Mouse (Mus musculus) megakaryocyte, embryonic 14.5 days (primary cell): ENCODE measurements around the gene Mcm9. TPM values are rescaled to one million over a fixed set of nuclear protein-coding genes. Genes with fewer than 3 reads are reported as not detected.
A peak's percentile ranks its signal among the peaks of the same experiment; 100 is the strongest.
"Not testable (repeated sequence)": the region's sequence is repeated elsewhere in the genome, so short reads cannot be mapped to it uniquely, and the experiment has no call there.

ENCODE experiments used
- H3K27me3 ChIP-seq: replicated peaks from 2 replicates; pipeline ENCODE3; 2012; ENCODE audit warnings: inconsistent platforms
- H3K36me3 ChIP-seq: replicated peaks from 2 replicates; pipeline ENCODE3; 2012; ENCODE audit warnings: low read length, inconsistent platforms, mixed read lengths
- H3K4me1 ChIP-seq: 2 replicates; pipeline ENCODE4 v1.6.1; 2012; ENCODE audit warnings: inconsistent platforms
- H3K4me3 ChIP-seq: replicated peaks from 2 replicates; pipeline ENCODE3; 2012; ENCODE audit warnings: moderate library complexity, mild to moderate bottlenecking, inconsistent platforms
- H3K9me3 ChIP-seq: 2 replicates; pipeline ENCODE4 v1.6.1; 2012; ENCODE audit warnings: inconsistent platforms
- FLI1 ChIP-seq: IDR thresholded peaks from 2 replicates; pipeline ENCODE4 v1.6.1; 2012; ENCODE audit warnings: low read length, inconsistent platforms, mixed read lengths
- GATA1 ChIP-seq: IDR thresholded peaks from 3 replicates; pipeline ENCODE4 v1.6.1; 2012; ENCODE audit warnings: mixed read lengths, low read length, inconsistent platforms, borderline replicate concordance
- polyA plus RNA-seq: library from polyadenylated mRNA; stranded (reverse); fragments of >175 nt; gene quantifications from 2 replicates; pipeline ENCODE4 v1.2.3, GENCODE M21; 2012; ENCODE audit warnings: low replicate concordance; ENCODE audit not compliant: insufficient read depth

Gene Mcm9
- 0.47 and 1.8 TPM in 2 replicates for polyA plus RNA-seq

DNA sequence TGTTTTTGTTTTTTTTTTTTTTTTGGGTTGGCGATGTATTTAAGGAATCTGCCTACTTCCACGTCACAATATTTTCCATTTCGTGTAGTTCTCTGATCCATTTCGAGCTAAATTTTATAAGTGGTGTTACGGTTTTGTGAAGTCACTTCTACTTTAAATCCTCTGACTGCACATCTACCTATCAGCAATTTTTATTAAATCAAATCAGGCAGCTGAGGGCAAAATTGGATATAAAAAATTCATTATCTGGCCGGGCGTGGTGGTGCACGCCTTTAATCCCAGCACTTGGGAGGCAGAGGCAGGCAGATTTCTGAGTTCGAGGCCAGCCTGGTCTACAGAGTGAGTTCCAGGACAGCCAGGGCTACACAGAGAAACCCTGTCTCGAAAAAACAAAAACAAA is at the start of gene Mcm9:
Gene Mcm9, minus strand, starts transcription at position 101 of the 400 bp plus-strand sequence.
- H3K27me3 ChIP-seq, H3K9me3 ChIP-seq: not testable (repeated sequence)
- Histone ChIP-seq H3K4me3 (peak within 1 kb of the TSS; percentile 100), H3K4me1 (peaks cover 26% of the 10 kb centered on the region), H3K36me3 (peaks cover 11% of the 10 kb centered on the region)

DNA sequence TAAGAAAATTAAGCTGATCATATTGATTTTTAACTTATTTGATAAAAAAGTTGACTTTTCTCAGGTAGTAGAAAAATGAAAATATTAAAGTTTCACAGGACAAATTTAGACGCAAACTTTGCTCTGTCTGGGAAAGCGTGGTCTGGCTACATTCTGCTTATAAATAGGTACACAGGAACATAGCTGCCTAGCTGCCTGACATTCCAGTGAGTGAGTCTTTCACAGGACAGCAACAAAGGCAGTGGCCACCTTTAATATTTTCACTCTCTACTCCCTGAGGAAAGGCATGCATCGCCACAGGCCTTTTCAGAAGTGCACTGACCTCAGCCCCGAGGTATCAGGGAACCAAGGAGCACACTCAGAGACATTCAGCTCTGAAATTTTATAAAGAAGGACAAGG is 31.5 kb upstream of the Mcm9 start:
- no peaks in the 10 kb centered on the region for H3K36me3 ChIP-seq
- no peaks in the 10 kb centered on the region for H3K9me3 ChIP-seq
- no peaks in the 10 kb centered on the region for H3K27me3 ChIP-seq
- H3K4me1 ChIP-seq = no peaks in the 10 kb centered on the region
- TF ChIP-seq GATA1 (no peak), FLI1 (no peak)
- no peak overlapping the region for H3K4me3 ChIP-seq

DNA sequence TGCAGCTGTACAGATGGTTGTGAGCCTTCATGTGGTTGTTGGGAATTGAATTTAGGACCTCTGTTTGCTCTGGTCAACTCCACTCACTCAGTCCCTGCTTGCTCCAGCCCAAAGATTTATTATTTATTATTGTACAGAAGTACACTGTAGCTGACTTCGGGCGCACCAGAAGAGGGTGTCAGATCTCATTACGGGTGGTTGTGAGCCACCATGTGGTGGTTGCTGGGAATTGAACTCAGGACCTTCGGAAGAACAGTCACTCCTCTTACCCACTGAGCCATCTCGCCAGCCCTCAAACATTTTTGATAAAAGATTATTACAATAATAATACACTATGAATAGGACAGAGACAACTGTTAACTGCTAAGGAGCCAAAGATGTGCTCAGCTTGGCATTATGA is 24.0 kb upstream of the Mcm9 start:
- not testable (repeated sequence) for H3K9me3 ChIP-seq, H3K27me3 ChIP-seq, H3K36me3 ChIP-seq

DNA sequence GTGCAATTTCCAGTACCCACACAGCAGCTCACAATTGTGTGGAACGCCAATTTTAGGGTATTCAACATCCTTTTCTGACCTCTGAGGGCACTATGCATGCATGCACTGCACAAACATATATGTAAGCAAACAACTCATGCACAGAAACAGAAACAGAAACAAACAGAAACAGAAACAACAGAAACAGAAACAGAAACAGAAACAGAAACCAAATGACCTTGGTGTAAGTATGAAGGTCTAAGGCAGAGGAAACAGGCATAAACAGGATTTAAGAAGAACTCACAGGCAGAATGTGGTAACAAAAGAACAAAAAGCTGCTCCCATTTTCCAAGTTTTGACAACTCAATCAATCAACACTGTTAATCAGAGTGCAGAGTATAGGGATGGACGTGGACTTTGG is 20.4 kb upstream of the Mcm9 start:
- no peaks in the 10 kb centered on the region for H3K36me3 ChIP-seq
- peaks cover 2% of the 10 kb centered on the region for H3K27me3 ChIP-seq
- H3K4me3 ChIP-seq = peak overlapping the region; percentile 75
- TF ChIP-seq GATA1 (no peak), FLI1 (no peak)
- H3K9me3 ChIP-seq = no peaks in the 10 kb centered on the region
- 0 out of 2 replicates have a peak, but pooled peaks cover 4% of the 10 kb centered on the region for H3K4me1 ChIP-seq

More for the DNA sequence above, 24.0 kb upstream of the Mcm9 start:
- H3K4me3 ChIP-seq, H3K4me1 ChIP-seq: not testable (repeated sequence)

DNA sequence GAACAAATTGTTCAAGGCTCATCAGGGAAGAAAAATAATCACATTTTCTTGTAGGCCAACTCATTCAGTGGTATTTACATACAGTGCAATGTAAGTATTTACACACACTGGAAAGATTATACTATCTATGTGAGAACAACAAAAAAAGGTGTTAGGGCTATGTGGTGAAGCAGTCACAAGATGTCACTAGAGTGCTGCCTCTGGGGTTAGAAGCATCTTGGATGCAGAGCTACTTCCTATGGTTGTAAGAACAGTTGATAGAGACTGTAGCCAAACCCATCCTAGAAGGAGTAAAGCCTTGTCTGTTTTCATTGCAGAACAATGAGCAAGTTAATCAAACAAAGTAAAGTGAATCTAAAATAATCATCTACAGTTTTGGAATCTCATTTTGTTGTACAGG is 11.3 kb upstream of the Mcm9 start:
- Histone ChIP-seq H3K4me1 (peaks cover 24% of the 10 kb centered on the region), H3K4me3 (no peak overlapping the region), H3K9me3 (no peaks in the 10 kb centered on the region), H3K27me3 (no peaks in the 10 kb centered on the region), H3K36me3 (no peaks in the 10 kb centered on the region)
- no peak for TF ChIP-seq GATA1
- no peak for TF ChIP-seq FLI1

DNA sequence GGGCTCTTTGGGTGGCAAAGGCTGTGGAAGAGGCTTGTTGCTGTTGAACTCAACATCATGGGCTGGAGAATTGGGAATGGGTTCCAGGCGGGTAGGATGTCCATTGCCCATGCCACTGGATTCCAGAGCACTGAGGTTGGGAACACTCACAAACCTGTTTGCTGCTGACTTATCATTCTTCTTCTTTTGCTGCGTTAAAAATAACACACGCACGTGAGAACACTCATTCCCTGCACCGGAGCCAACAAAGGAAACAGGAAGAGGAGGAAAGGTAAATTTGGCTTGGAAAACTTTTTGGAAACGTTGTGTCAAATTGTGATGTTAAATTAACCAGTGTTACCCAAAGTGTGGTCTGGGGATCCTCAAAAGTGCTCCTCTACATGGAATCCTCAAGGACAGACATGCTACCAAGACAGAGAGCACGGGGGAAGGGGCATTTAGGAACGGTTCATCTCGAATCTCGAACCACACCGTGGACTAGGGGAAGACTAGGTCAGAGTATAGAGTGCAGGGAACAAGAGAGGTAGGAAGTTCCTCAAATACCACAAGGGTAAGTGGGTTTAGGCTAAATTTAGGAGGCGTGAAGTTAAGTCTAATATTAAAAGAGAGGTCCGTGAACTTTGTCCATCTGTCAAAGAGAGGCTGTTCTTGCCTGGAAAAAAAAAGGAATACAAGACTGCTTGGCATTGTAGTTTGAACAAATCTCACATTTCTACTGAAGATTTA is 5.2 kb upstream of the Mcm9 start:
- Histone ChIP-seq H3K4me1 (peaks cover 27% of the 10 kb centered on the region), H3K36me3 (no peaks in the 10 kb centered on the region), H3K27me3 (no peaks in the 10 kb centered on the region), H3K4me3 (peak overlapping the region; percentile 15), H3K9me3 (no peaks in the 10 kb centered on the region)
- TF ChIP-seq FLI1 = no peak
- no peak for TF ChIP-seq GATA1

DNA sequence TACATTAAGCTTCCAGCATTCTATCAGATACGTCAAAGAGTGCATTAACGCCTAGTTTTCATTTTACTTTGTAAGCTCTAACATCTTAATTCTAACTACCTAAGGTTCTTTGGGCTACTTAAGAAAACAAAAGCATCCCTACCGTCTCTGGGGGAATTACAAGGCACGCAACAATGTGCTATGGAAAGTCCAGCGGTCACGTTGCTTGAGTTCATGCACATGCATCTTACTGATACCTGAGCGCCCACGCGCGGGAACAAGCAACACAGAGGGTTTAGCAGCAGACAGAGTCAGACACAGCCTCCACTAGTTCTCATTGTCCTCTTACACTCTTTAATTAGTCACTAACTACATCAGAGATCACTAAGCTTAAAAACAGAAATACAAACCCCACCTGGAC is 3.9 kb upstream of the Mcm9 start:
- no peak overlapping the region for H3K4me3 ChIP-seq
- no peaks in the 10 kb centered on the region for H3K36me3 ChIP-seq
- TF ChIP-seq GATA1 = no peak
- no peak for TF ChIP-seq FLI1
- peaks cover 17% of the 10 kb centered on the region for H3K4me1 ChIP-seq
- H3K9me3 ChIP-seq = no peaks in the 10 kb centered on the region
- no peaks in the 10 kb centered on the region for H3K27me3 ChIP-seq

DNA sequence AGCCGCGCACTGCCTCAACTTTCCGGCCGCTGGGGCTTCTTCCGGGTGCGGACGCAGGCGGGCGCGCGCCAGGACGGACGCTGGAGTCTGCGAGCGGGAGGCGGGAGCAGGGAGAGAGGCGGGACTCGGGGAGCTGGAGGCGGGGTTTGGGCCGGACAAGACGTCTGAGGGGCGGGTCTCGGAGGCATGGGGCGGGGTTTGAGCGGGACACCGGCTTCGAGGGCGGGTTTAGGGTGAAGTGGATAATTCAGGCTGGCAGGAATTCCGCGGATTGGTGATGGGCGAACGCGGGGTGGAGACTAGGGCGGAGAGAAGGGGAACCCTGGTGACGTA is 355 bp downstream of the Mcm9 start:
- Histone ChIP-seq H3K9me3 (no peaks in the 10 kb centered on the region), H3K27me3 (no peaks in the 10 kb centered on the region), H3K4me1 (peaks cover 25% of the 10 kb centered on the region), H3K36me3 (peaks cover 15% of the 10 kb centered on the region), H3K4me3 (peak overlapping the region; percentile 100)
- TF ChIP-seq GATA1 = no peak
- TF ChIP-seq FLI1 = no peak

DNA sequence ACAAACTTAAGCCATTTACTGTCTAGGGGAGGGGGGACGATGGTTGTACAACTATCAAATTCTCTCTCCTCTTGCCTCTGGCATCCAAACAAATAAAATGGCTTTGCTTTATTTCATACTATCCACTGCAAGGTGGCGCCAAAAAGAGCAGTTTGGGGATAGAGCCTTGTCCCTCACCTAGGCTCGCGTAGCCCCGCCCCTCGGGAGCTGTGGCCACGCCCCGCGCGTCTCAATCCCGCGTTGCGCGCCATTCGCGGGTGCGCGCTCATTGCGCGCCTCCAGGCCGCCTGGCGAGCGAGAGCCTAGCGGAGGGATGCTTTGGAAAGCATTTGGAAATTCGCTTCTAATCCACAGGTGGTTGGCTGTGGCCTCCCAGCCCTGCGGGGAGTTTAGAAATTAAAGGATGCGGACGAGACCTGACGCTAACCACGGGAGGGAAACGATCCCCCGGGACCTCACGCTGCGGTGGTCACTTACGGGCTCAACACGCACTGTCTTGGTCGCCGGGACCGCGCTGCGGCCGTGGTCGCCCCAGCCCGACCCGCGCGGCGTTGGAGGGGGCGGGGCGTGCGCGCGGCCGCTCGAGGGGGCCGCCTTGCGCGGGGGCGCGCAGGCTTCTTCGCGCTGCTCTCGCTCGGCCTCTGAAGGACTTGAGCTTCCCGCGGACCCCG is 857 bp downstream of the Mcm9 start:
- Histone ChIP-seq H3K27me3 (no peaks in the 10 kb centered on the region), H3K4me1 (peaks cover 30% of the 10 kb centered on the region), H3K4me3 (peak overlapping the region; percentile 100), H3K36me3 (peaks cover 19% of the 10 kb centered on the region), H3K9me3 (no peaks in the 10 kb centered on the region)
- TF ChIP-seq FLI1 (no peak), GATA1 (no peak)

DNA sequence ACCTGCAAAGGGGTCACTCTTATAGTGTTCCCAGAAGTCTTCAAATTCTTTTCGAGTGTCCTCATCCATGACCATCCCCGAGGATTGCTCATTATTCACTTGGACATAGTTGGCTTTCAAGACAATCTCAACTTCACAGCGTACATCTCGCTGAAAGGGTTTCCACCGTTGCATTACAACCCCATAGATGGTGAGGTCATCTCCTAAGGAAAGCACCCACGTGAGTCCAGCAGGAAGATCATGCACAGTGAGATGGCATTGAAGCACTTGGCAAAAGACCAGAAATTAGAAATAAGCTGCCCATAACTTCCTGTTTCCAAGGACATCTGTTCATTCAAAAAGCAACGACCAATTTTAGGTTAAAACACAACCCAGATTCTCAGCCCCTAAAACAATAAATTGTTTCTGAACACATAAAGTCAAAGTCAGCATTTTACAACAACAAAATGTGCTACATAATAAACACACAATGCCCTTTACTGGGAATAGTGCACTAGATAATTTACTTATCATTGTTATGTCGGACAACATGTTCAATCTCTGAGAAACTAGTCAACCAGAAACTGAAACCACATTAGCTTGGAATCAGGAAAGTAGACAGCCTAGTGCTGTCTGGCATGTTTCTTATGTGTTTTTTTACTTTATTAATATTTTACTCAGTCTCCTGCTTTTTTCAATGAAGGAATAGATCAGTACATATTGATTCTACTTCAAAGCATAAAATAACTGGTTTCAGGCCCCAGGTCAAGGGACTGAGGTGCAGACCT is 14.2 kb downstream of the Mcm9 start:
- TF ChIP-seq FLI1 (no peak), GATA1 (no peak)
- Histone ChIP-seq H3K27me3 (no peaks in the 10 kb centered on the region), H3K4me1 (peaks cover 25% of the 10 kb centered on the region), H3K4me3 (no peak overlapping the region), H3K36me3 (peaks cover 79% of the 10 kb centered on the region), H3K9me3 (no peaks in the 10 kb centered on the region)
